Mouse (Mus musculus): ENCODE measurements around the gene Sox18. TPM values are rescaled to one million over a fixed set of nuclear protein-coding genes. Genes with fewer than 3 reads are reported as not detected.

The Sox18 gene
- polyA plus RNA-seq, 1 experiment from 2014 or later: 15.8 TPM

- no peak for ATAC-seq (replicated peaks; ENCODE audit: low FRiP score)
- no peaks in the 10 kb centered on the region for H3K9me3 ChIP-seq (ENCODE audit: control insufficient read depth, low read length)
- 27% methylated on average over 4 of the region's 4 CpGs for WGBS
- H3K36me3 ChIP-seq (ENCODE audit: control insufficient read depth, insufficient read depth, low read length): no peaks in the 10 kb centered on the region
- H3K4me2 ChIP-seq (ENCODE audit: low read depth, low read length, severe bottlenecking): no peak overlapping the region
- no peaks in the 10 kb centered on the region; the same call in 1 of the 2 replicates for H3K27me3 ChIP-seq (ENCODE audit: control insufficient read depth, insufficient read depth, low read length)
- DNase-seq (ENCODE audit: low spot score): no peak
- no peak overlapping the region for H3K27ac ChIP-seq (ENCODE audit: low read depth, low read length)
- H3K4me1 ChIP-seq (replicated peaks; ENCODE audit: control insufficient read depth, insufficient read depth, low read length): no peaks in the 10 kb centered on the region
- no peak overlapping the region for H3K9ac ChIP-seq (ENCODE audit: low read length)
- no peak overlapping the region for H3K4me3 ChIP-seq (ENCODE audit: low read depth, low read length)
Measured at GRCm38 (mm10) chr2:181663298-181663630, 8.2 kb downstream of the Sox18 start.

- no peak overlapping the region for H3K4me3 ChIP-seq (ENCODE audit: low read depth, low read length)
- no peak for ATAC-seq (replicated peaks; ENCODE audit: low FRiP score)
- H3K4me1 ChIP-seq (replicated peaks; ENCODE audit: control insufficient read depth, insufficient read depth, low read length): no peaks in the 10 kb centered on the region
- no peak overlapping the region for H3K4me2 ChIP-seq (ENCODE audit: low read depth, low read length, severe bottlenecking)
- WGBS: 90% methylated on average over 3 of the region's 3 CpGs
- H3K9me3 ChIP-seq (ENCODE audit: control insufficient read depth, low read length): no peaks in the 10 kb centered on the region
- no peaks in the 10 kb centered on the region for H3K27me3 ChIP-seq (ENCODE audit: control insufficient read depth, insufficient read depth, low read length)
- DNase-seq (ENCODE audit: low spot score): no peak
- no peak overlapping the region for H3K27ac ChIP-seq (ENCODE audit: low read depth, low read length)
- no peaks in the 10 kb centered on the region for H3K36me3 ChIP-seq (ENCODE audit: control insufficient read depth, insufficient read depth, low read length)
- no peak overlapping the region for H3K9ac ChIP-seq (ENCODE audit: low read length)
Measured at GRCm38 (mm10) chr2:181662620-181663297, 8.7 kb downstream of the Sox18 start.

- DNase-seq (ENCODE audit: low spot score) (peak; percentile 84), ATAC-seq (replicated peaks; ENCODE audit: low FRiP score) (peak; percentile 54)
- Histone ChIP-seq H3K36me3 (ENCODE audit: control insufficient read depth, insufficient read depth, low read length) (no peaks in the 10 kb centered on the region; the same call in 1 of the 2 replicates), H3K4me2 (ENCODE audit: low read depth, low read length, severe bottlenecking) (no peak overlapping the region), H3K4me3 (ENCODE audit: low read depth, low read length) (no peak overlapping the region), H3K9ac (ENCODE audit: low read length) (no peak overlapping the region; the same call in 1 of the 2 replicates), H3K27ac (ENCODE audit: low read depth, low read length) (no peak overlapping the region), H3K9me3 (ENCODE audit: control insufficient read depth, low read length) (no peaks in the 10 kb centered on the region), H3K4me1 (replicated peaks; ENCODE audit: control insufficient read depth, insufficient read depth, low read length) (no peaks in the 10 kb centered on the region), H3K27me3 (ENCODE audit: control insufficient read depth, insufficient read depth, low read length) (no peaks in the 10 kb centered on the region)
- 8% methylated on average over 9 of the region's 9 CpGs for WGBS
Measured at GRCm38 (mm10) chr2:181659609-181660055, 11.8 kb downstream of the Sox18 start.

- H3K27me3 ChIP-seq (ENCODE audit: control insufficient read depth, insufficient read depth, low read length): no peaks in the 10 kb centered on the region
- no peak overlapping the region for H3K9ac ChIP-seq (ENCODE audit: low read length)
- no peaks in the 10 kb centered on the region; the same call in 1 of the 2 replicates for H3K36me3 ChIP-seq (ENCODE audit: control insufficient read depth, insufficient read depth, low read length)
- H3K4me2 ChIP-seq (ENCODE audit: low read depth, low read length, severe bottlenecking): no peak overlapping the region
- 34% methylated on average over 17 of the region's 17 CpGs for WGBS
- no peak overlapping the region for H3K4me3 ChIP-seq (ENCODE audit: low read depth, low read length)
- DNase-seq (ENCODE audit: low spot score) (no peak), ATAC-seq (replicated peaks; ENCODE audit: low FRiP score) (peak; percentile 47)
- no peaks in the 10 kb centered on the region for H3K4me1 ChIP-seq (replicated peaks; ENCODE audit: control insufficient read depth, insufficient read depth, low read length)
- no peak overlapping the region for H3K27ac ChIP-seq (ENCODE audit: low read depth, low read length)
- H3K9me3 ChIP-seq (ENCODE audit: control insufficient read depth, low read length): no peaks in the 10 kb centered on the region
Measured at GRCm38 (mm10) chr2:181658930-181659555, 12.4 kb downstream of the Sox18 start.

GRCm38 (mm10) chr2:181658528-181658927 is 12.9 kb downstream of the Sox18 start:
- Histone ChIP-seq H3K27me3 (ENCODE audit: control insufficient read depth, insufficient read depth, low read length) (no peaks in the 10 kb centered on the region), H3K9ac (ENCODE audit: low read length) (no peak overlapping the region), H3K27ac (ENCODE audit: low read depth, low read length) (no peak overlapping the region), H3K4me3 (ENCODE audit: low read depth, low read length) (no peak overlapping the region), H3K36me3 (ENCODE audit: control insufficient read depth, insufficient read depth, low read length) (no peaks in the 10 kb centered on the region; the same call in 1 of the 2 replicates), H3K9me3 (ENCODE audit: control insufficient read depth, low read length) (no peaks in the 10 kb centered on the region), H3K4me1 (replicated peaks; ENCODE audit: control insufficient read depth, insufficient read depth, low read length) (no peaks in the 10 kb centered on the region), H3K4me2 (ENCODE audit: low read depth, low read length, severe bottlenecking) (no peak overlapping the region)
- DNase-seq (ENCODE audit: low spot score) (no peak), ATAC-seq (replicated peaks; ENCODE audit: low FRiP score) (no peak)
- 85% methylated on average over 7 of the region's 7 CpGs for WGBS

GRCm38 (mm10) chr2:181657441-181657840 is 14.0 kb downstream of the Sox18 start:
- no peak for DNase-seq (ENCODE audit: low spot score)
- H3K27ac ChIP-seq (ENCODE audit: low read depth, low read length): no peak overlapping the region
- no peaks in the 10 kb centered on the region; the same call in 1 of the 2 replicates for H3K36me3 ChIP-seq (ENCODE audit: control insufficient read depth, insufficient read depth, low read length)
- H3K27me3 ChIP-seq (ENCODE audit: control insufficient read depth, insufficient read depth, low read length): no peaks in the 10 kb centered on the region
- no peaks in the 10 kb centered on the region for H3K4me1 ChIP-seq (replicated peaks; ENCODE audit: control insufficient read depth, insufficient read depth, low read length)
- H3K4me2 ChIP-seq (ENCODE audit: low read depth, low read length, severe bottlenecking): no peak overlapping the region
- H3K9ac ChIP-seq (ENCODE audit: low read length): no peak overlapping the region
- no peak for ATAC-seq (replicated peaks; ENCODE audit: low FRiP score)
- WGBS: 81% methylated on average over 2 of the region's 2 CpGs
- H3K9me3 ChIP-seq (ENCODE audit: control insufficient read depth, low read length): no peaks in the 10 kb centered on the region
- H3K4me3 ChIP-seq (ENCODE audit: low read depth, low read length): no peak overlapping the region

- 68% methylated on average over 3 of the region's 3 CpGs for WGBS
- H3K36me3 ChIP-seq (ENCODE audit: control insufficient read depth, insufficient read depth, low read length): peaks cover 3% of the 10 kb centered on the region; the same call in 1 of the 2 replicates
Measured at GRCm38 (mm10) chr2:181656734-181657133, 14.7 kb downstream of the Sox18 start, which contains the start of gene Gm29797. Gene Gm29797, plus strand, starts transcription at chr2:181657034.

GRCm38 (mm10) chr2:181653523-181653922 is 17.9 kb downstream of the Sox18 start:
- ATAC-seq (replicated peaks; ENCODE audit: low FRiP score): no peak
- Histone ChIP-seq H3K27me3 (ENCODE audit: control insufficient read depth, insufficient read depth, low read length) (no peaks in the 10 kb centered on the region), H3K4me2 (ENCODE audit: low read depth, low read length, severe bottlenecking) (no peak overlapping the region), H3K4me3 (ENCODE audit: low read depth, low read length) (no peak overlapping the region), H3K36me3 (ENCODE audit: control insufficient read depth, insufficient read depth, low read length) (peaks cover 17% of the 10 kb centered on the region; the same call in 1 of the 2 replicates), H3K9ac (ENCODE audit: low read length) (no peak overlapping the region), H3K27ac (ENCODE audit: low read depth, low read length) (no peak overlapping the region), H3K9me3 (ENCODE audit: control insufficient read depth, low read length) (no peaks in the 10 kb centered on the region), H3K4me1 (replicated peaks; ENCODE audit: control insufficient read depth, insufficient read depth, low read length) (no peaks in the 10 kb centered on the region)
- WGBS: 88% methylated on average over 1 of the region's 1 CpGs
- no peak for DNase-seq (ENCODE audit: low spot score)

More at GRCm38 (mm10) chr2:181656734-181657133, 14.7 kb downstream of the Sox18 start, which contains the start of gene Gm29797:
- Histone ChIP-seq H3K9ac (ENCODE audit: low read length) (no peak within 1 kb of the TSS), H3K4me1 (replicated peaks; ENCODE audit: control insufficient read depth, insufficient read depth, low read length) (no peaks in the 10 kb centered on the region), H3K9me3 (ENCODE audit: control insufficient read depth, low read length) (no peaks in the 10 kb centered on the region), H3K4me3 (ENCODE audit: low read depth, low read length) (no peak within 1 kb of the TSS), H3K27me3 (ENCODE audit: control insufficient read depth, insufficient read depth, low read length) (no peaks in the 10 kb centered on the region), H3K4me2 (ENCODE audit: low read depth, low read length, severe bottlenecking) (no peak within 1 kb of the TSS), H3K27ac (ENCODE audit: low read depth, low read length) (no peak within 1 kb of the TSS)
- ATAC-seq (replicated peaks; ENCODE audit: low FRiP score) (no peak), DNase-seq (ENCODE audit: low spot score) (no peak)
